Mouse (Mus musculus) left cerebral cortex, postnatal 36 days (tissue): ENCODE measurements around the gene Phf11d. TPM values are rescaled to one million over a fixed set of nuclear protein-coding genes. Genes with fewer than 3 reads are reported as not detected.
"Not testable (repeated sequence)": the region's sequence is repeated elsewhere in the genome, so short reads cannot be mapped to it uniquely, and the experiment has no call there.

Source experiments
- DNase-seq, 2 experiments: peaks; one replicate each; pipeline ENCODE4 v3.0.0; 2021 to 2022; ENCODE audit warnings: low spot score in 2 of 2, mixed read lengths in 1 of 2
- intact Hi-C: fragments of 180-260 bp; cut with DNase I; formaldehyde crosslinking; loops from one replicate; pipeline ENCODE4 v1.15.1; 2025
- total RNA-seq, 2 experiments: library from RNA; stranded (reverse); gene quantifications; 2 replicates each; pipeline ENCODE4 v1.2.3; 2021

The Phf11d gene
- under 1 TPM; 0.25 to 0.59 TPM for total RNA-seq

- DNase-seq: no peak
- intact Hi-C loops: no loop called here
Measured at GRCm38 (mm10) chr14:59365244-59365644, at the start of gene Phf11d. Gene Phf11d, minus strand, starts transcription at chr14:59365470.

DNA sequence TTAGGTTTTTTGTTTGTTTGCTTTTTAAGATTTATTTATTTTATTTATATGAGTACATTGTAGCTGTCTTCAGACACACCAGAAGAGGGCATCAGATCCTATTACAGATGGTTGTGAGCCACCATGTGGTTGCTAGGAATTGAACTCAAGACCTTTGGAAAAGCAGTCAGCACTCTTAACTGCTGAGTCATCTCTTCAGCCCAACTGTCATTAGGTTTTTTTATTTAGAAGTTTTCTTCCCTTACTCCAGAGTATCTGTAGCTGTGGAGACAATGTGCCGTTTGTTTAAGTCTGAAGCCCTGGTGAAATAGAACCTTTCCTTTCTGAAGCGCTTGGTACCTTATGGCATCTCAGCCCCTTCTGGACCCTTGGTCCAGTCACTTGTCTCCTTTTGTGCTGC is 49.7 kb upstream of the Phf11d start:
- intact Hi-C loops, DNase-seq: not testable (repeated sequence)

DNA sequence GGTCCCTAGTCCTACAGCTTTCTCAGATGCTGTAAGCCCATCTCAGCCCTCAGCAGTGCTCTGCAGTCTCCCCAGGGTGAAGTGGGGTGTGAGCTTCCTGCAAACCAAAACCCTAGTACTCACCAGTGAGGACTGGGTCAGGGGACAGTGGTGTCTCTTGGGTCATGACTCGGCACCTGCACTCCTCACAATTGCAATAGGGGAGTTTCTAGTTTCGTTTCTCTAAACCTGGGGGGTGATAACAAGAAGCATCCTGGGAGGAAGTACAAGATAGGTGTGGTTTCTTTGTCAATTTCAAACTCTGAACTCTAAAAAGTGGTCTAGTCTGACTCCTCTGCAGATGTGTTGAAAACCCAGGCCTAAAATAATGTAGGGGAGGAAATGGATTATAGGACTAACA is 31.7 kb upstream of the Phf11d start:
- intact Hi-C loops: no loop called here
- no peak for DNase-seq

- DNase-seq: no peak
Measured at GRCm38 (mm10) chr14:59395281-59395680, 30.0 kb upstream of the Phf11d start, which contains the start of gene Phf11c. Gene Phf11c, minus strand, starts transcription at chr14:59395381.

DNA sequence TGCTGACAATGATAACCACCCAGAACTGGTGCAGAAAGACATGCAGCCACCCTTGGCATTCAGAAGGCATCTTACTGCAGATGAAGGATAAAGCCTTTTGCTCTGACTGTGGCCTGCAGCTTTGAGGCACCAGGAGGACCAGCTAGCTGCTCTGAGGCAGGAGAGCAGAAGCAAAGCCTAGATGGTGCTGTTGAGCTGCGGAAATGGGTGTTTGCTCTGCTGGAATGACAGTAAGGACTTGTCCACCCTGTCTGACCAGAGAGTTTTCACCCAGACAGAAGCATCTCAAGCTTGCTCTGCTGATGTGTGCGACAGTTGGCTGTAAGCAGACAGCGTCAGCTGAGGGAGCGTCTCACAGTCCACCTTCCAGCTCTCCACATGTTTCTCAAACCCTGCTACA is 24.9 kb upstream of the Phf11d start:
- intact Hi-C loops: not testable (repeated sequence)
- DNase-seq: peak; percentile 18 to 38

More at GRCm38 (mm10) chr14:59395281-59395680, 30.0 kb upstream of the Phf11d start, which contains the start of gene Phf11c:
- intact Hi-C loops: no loop called here

DNA sequence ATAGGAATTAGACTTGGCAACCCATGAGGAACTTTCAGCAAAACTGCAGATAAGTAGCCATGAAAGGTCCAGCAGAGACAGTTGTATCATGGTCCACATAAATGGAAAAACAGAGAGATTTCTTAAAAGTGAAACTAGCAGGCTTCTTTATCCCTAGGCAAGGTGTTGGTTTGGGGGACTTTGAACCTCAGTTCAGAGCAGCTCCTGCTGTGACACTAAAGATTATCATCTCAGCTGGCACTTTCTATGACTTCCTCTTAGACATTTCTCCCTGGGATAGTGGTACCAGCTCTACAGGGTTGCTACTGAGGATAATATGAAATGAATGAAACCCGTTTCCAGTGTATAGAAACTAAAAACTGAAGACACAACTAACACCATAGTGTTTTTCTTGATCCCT is 24.3 kb upstream of the Phf11d start:
- DNase-seq: no peak
- intact Hi-C loops: loop anchor here (5.0 kb wide), 1 partner anchor 168 kb away; no protein-coding TSS in a partner anchor

DNA sequence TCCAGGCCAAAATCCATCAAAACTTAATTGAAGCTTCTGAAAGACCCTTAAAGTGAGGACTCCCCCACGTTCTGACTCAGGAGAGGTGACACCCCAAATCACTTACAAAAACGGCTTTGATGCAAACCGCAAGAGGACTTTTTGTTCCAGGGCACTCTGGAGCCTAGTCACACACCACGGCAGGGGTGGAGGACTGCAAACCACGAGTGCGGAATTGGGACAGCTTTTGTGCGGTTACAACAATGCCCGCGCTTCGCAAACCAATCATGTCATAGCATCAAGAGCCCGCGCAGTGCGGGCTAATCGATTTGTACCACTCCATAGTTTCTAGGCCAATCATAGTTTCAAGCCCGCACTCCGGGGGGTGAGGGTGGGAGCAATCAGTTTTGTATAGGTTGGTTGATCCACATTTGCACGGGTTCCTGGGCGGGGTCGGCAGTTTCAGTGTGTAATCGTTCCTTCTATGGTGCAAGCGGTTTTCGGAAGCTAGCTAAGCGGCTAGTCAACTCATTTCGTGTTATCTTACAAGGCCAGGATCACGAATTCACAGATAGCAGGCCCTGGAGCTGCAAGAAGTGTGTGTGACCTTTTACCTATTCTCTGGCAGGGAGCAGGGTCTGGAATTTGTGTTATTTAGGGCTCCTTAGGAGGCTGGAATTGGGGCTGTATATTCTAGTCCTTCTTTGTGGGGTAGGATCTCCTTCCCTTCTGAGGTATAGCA is 5.2 kb upstream of the Phf11d start:
- no peak for DNase-seq
- intact Hi-C loops: no loop called here

GRCm38 (mm10) chr14:59366386-59367105 is 1.3 kb upstream of the Phf11d start:
- no peak for DNase-seq
- intact Hi-C loops: no loop called here

DNA sequence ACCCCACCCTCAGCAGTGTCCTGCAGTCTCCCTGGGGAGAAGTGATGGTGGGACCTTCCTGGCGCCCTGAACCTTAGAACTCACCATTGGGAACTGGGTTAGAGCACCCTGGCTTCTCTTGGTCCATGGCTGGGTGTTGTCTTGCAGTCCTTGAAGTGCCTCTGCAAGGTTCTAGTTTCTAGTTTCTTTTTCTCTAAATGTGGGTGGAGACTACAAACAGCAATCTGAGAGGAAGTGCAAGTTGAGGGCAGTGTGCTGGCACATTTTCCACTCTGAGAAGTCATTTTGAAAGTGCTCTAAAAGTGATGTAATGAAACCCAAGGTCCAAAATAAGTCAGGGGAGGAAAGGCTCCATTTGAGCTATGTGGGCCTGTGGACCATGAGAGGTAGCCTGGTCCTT is 24.1 kb downstream of the Phf11d start, which contains the start of gene Phf11b:
Gene Phf11b (minus strand): TSS at position 163 of the 400 bp plus-strand sequence.
- intact Hi-C loops, DNase-seq: not testable (repeated sequence)

GRCm38 (mm10) chr14:59339541-59339940 is 25.7 kb downstream of the Phf11d start:
- intact Hi-C loops: loop anchor here (10.0 kb wide), 1 partner anchor 215 kb away; no protein-coding TSS in a partner anchor
- no peak for DNase-seq

DNA sequence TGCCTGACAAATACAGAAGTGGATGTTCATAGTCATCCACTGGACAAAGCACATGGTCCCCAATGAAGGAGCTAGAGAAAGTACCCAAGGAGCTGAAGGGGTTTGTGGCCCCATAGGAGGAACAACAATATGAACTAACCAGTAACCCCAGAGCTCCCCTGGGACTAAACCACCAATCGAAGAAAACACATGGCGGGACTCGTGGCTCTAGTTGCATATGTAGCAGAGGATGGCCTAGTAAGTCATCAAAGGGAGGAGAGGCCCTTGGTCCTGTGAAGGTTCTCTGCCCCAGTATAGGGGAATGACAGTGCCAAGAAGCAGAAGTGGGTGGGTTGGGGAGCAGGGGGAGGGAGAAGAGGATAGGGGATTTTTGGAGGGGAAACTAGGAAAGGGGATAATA is 29.2 kb downstream of the Phf11d start:
- DNase-seq: not testable (repeated sequence)
- intact Hi-C loops: loop anchor here (10.0 kb wide), 1 partner anchor 219 kb away; no protein-coding TSS in a partner anchor

- intact Hi-C loops: loop anchor here (10.0 kb wide), 1 partner anchor 224 kb away; no protein-coding TSS in a partner anchor
- peak; percentile 8 to 14 for DNase-seq
Measured at GRCm38 (mm10) chr14:59330499-59330898, 34.8 kb downstream of the Phf11d start.

- intact Hi-C loops, DNase-seq: not testable (repeated sequence)
Measured at GRCm38 (mm10) chr14:59319970-59320369, 45.3 kb downstream of the Phf11d start.

GRCm38 (mm10) chr14:59319036-59319435 is 46.2 kb downstream of the Phf11d start:
- intact Hi-C loops, DNase-seq: not testable (repeated sequence)

Other genes starting within 250 kb of the Phf11d start
- gene 1700129C05Rik, start 222.6 kb downstream of the Phf11d start, total RNA-seq: not detected
- gene Gm5142, start 186.7 kb downstream of the Phf11d start, total RNA-seq: not detected
- gene Rcbtb1, start 164.3 kb downstream of the Phf11d start, total RNA-seq: 10 to 100 TPM; 29.2 to 29.3 TPM
- not detected for gene Gm6904, start 105.3 kb downstream of the Phf11d start, total RNA-seq
- gene Phf11a, start 67.9 kb downstream of the Phf11d start, total RNA-seq: not detected
- gene Phf11b, start 24.1 kb downstream of the Phf11d start, total RNA-seq: under 1 TPM in 1 of 2 experiments, not detected in 1; 0.39 TPM
- under 1 TPM; 0.17 to 0.61 TPM for gene Phf11c, start 29.9 kb upstream of the Phf11d start, total RNA-seq
- 1 to 10 TPM; 6.3 to 6.8 TPM for gene Setdb2, start 75.4 kb upstream of the Phf11d start, total RNA-seq
- 10 to 100 TPM; 19.9 to 24.2 TPM for gene Cab39l, start 75.5 kb upstream of the Phf11d start, total RNA-seq
- gene Cdadc1, start 232.5 kb upstream of the Phf11d start, total RNA-seq: 10 to 100 TPM; 74.7 to 75.4 TPM